In the genomic region with DNA sequence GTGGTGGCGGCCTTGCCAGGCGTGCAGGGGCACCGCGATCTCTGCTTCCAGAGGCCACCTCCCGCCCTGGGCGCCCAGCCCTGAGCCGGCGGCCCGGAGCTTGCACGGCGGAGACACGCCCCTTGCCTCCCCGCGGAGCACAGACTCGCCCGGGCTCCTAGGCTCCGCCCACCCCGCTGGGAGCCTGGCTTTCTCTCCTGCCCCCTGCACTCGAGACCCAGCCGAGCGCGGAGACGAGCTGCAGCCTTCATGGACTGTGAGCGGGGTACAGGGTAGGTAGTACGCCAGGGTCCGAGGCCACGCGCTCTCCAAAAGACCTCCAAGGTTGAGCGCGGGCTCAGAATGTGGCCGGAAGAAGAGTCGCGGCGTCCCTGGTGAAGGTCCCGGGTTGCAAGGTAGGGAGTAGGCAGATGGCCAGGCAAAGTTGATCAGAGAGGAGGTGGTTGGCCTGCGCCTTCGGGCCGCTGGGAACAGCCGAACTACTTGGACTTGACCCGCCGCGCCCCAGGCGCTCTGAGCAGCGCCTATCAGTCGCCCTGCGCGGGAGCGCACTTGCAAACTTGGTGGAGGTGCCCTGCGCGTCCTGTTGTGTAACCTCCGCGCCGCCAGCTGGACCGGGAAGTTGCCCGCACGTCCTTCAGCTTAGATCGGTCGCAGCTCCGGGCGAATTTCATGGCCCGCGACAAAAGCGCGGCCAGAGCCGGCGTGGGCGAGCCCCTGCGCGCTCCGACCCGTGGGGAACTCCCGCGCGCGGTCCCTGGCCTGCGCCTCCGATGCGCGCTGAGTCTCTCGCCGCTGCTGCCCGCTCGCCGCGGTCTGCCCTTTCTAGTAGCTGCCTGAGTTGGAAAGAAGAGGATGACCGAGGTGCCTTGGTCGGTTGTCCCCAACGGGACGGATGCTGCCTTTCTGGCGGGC, we compare ENCODE assay signal across 9 mouse cellular contexts. TPM values are rescaled to one million over a fixed set of nuclear protein-coding genes. Genes with fewer than 3 reads are reported as not detected.
DNase-seq lines count a peak whose midpoint lies in the region; ATAC-seq and TF ChIP-seq lines count a peak whose summit lies in the region.
"Had no signal": no experiment of that assay in that cellular context is flagged by ENCODE, and none has a peak within 500 bp of the region (broad histone marks: within the 10 kb centered on the region; RNA-seq: fewer than 3 reads in every experiment).

A gene (plus strand): TSS at position 209 of the 915 bp plus-strand sequence.

- H3K36me3 ChIP-seq in heart, embryonic 11.5 days (ENCODE audit: control insufficient read depth, insufficient read depth, low read length): no peaks in the 10 kb centered on the region
- no peaks in the 10 kb centered on the region for H3K36me3 ChIP-seq in kidney, embryonic 15.5 days
- H3K36me3 ChIP-seq in liver, adult 2 months (ENCODE audit: control insufficient read depth, insufficient read depth, low read length): peaks cover 6% of the 10 kb centered on the region; the same call in 1 of the 2 replicates

- peak within 1 kb of the TSS; percentile 69 for H3K9ac ChIP-seq in heart, embryonic 11.5 days (ENCODE audit: low read depth, low read length)
- H3K9ac ChIP-seq in kidney, embryonic 15.5 days: peak within 1 kb of the TSS; percentile 51
- peak within 1 kb of the TSS; percentile 80 for H3K9ac ChIP-seq in liver, adult 2 months (ENCODE audit: low read depth, low read length)

- peak; percentile 94 for ATAC-seq in erythroblast, adult 5-6 weeks (replicated peaks; ENCODE audit: low FRiP score, poor library complexity, severe bottlenecking)
- ATAC-seq in heart, embryonic 11.5 days (replicated peaks; ENCODE audit: insufficient number of reproducible peaks, low FRiP score, low TSS enrichment): peak; percentile 99
- peak; percentile 100 for ATAC-seq in kidney, embryonic 15.5 days (replicated peaks; ENCODE audit: low FRiP score)

- TF ChIP-seq CTCF in liver, adult 2 months (IDR thresholded peaks at IDR 0.05; ENCODE audit: low read depth, low read length): no peak

- peaks cover 2% of the 10 kb centered on the region; the same call in 1 of the 2 replicates for H3K4me1 ChIP-seq in heart, embryonic 11.5 days (ENCODE audit: control insufficient read depth, insufficient read depth, low read length)
- peaks cover 8% of the 10 kb centered on the region for H3K4me1 ChIP-seq in kidney, embryonic 15.5 days
- peaks cover 8% of the 10 kb centered on the region for H3K4me1 ChIP-seq in liver, adult 2 months (ENCODE audit: control insufficient read depth, insufficient read depth, low read length)

- peaks cover 8% of the 10 kb centered on the region for H3K27me3 ChIP-seq in heart, embryonic 11.5 days (ENCODE audit: control insufficient read depth, insufficient read depth, low read length)
- H3K27me3 ChIP-seq in kidney, embryonic 15.5 days: peaks cover 34% of the 10 kb centered on the region
- no peaks in the 10 kb centered on the region for H3K27me3 ChIP-seq in liver, adult 2 months (ENCODE audit: control insufficient read depth, insufficient read depth, low read length)
- H3K27me3 ChIP-seq: CH12.LX had no signal

- peak within 1 kb of the TSS; percentile 59 for H3K4me3 ChIP-seq in heart, embryonic 11.5 days (ENCODE audit: low read depth, low read length)
- peak within 1 kb of the TSS; percentile 70 for H3K4me3 ChIP-seq in kidney, embryonic 15.5 days (replicated peaks)
- peak within 1 kb of the TSS; percentile 77 for H3K4me3 ChIP-seq in liver, adult 2 months (ENCODE audit: insufficient read depth, low read depth, low read length)

- peak; percentile 11 to 17 for DNase-seq in B cell, adult 2 months
- peak; percentile 46 for DNase-seq in brain, embryonic 18.5 days (ENCODE audit: low read depth, low spot score)
- peak; percentile 80 for DNase-seq in liver, adult 2 months (ENCODE audit: extremely low read depth, low read depth, low spot score)
- DNase-seq in monocyte, adult 2 months (ENCODE audit: low read depth in 1 of 2, low spot score in 2 of 2): peak; percentile 53 to 66
- DNase-seq in spleen, postnatal 14 days (ENCODE audit: low spot score in 2 of 2): peak; percentile 73 to 76

- peak; percentile 56 for TF ChIP-seq POLR2A in liver, adult 2 months (IDR thresholded peaks at IDR 0.05; ENCODE audit: extremely low read depth, insufficient read depth, low read length)

- H3K27ac ChIP-seq in heart, embryonic 11.5 days (ENCODE audit: low read depth, low read length): peak within 1 kb of the TSS; percentile 62; the same call in 1 of the 2 replicates
- 0 out of 2 replicates have a peak within 1 kb of the TSS, but pooled peaks have one; percentile 41 for H3K27ac ChIP-seq in kidney, embryonic 15.5 days
- H3K27ac ChIP-seq in liver, adult 2 months (replicated peaks; ENCODE audit: insufficient read depth, low read depth, low read length): peak within 1 kb of the TSS; percentile 81

- peak within 1 kb of the TSS; percentile 79 for H3K4me2 ChIP-seq in heart, embryonic 11.5 days
- H3K4me2 ChIP-seq in kidney, embryonic 15.5 days: peak within 1 kb of the TSS; percentile 96

- no peaks in the 10 kb centered on the region for H3K9me3 ChIP-seq in heart, embryonic 11.5 days (replicated peaks; ENCODE audit: control insufficient read depth, low read length)
- H3K9me3 ChIP-seq in kidney, embryonic 15.5 days (replicated peaks): no peaks in the 10 kb centered on the region

- H3K79me2 ChIP-seq in liver, adult 2 months (ENCODE audit: control insufficient read depth, insufficient read depth, low read length): no peaks in the 10 kb centered on the region

- WGBS in heart, embryonic 11.5 days (ENCODE audit: insufficient replicate concordance): under 1% methylated on average over 90 of the region's 90 CpGs
- under 1% methylated on average over 90 of the region's 90 CpGs for WGBS in kidney, embryonic 15.5 days
- WGBS in liver, adult 2 months: under 1% methylated on average over 85 of the region's 90 CpGs

RNA-seq across cellular contexts. Expression of the gene that starts here (rescaled TPM):
- total RNA-seq in erythroblast, adult 5-6 weeks (2015; ENCODE audit: low replicate concordance): 0.19 and 3.1 TPM in 2 replicates
- 6.3 and 7.0 TPM in 2 replicates for total RNA-seq in erythroblast, adult 5-6 weeks (2017; ENCODE audit: low replicate concordance)
- polyA plus RNA-seq in heart, embryonic 11.5 days (2014; fragmentation: Nextera tagmentation; extraction: Ambion mirVana): 6.6 and 7.0 TPM in 2 replicates
- polyA plus RNA-seq in kidney, embryonic 15.5 days (2015; fragmentation: Nextera tagmentation; extraction: Ambion mirVana): 3.1 TPM in 2 replicates
- total RNA-seq in liver, adult 2 months (2014; rRNA removed): 7.9 and 11.7 TPM in 2 replicates
- 3.7 and 4.3 TPM in 2 replicates for polyA plus RNA-seq in liver, adult 2 months (2012; rRNA removed)
- total RNA-seq: CH12.LX had no signal

Comparison
In these comparisons a context has a peak if more than half of its experiments do, and no peak if none do; other contexts are left out.
1. Peak in every context shown above with its lines: DNase-seq, ATAC-seq, H3K4me3 ChIP-seq and H3K27ac ChIP-seq.
2. DNase-seq: peak in every context shown above with its lines; median percentile 80 in liver, adult 2 months; 74 in spleen, postnatal 14 days; 60 in monocyte, adult 2 months; 46 in brain, embryonic 18.5 days; 14 in B cell, adult 2 months.